Mouse (Mus musculus): ENCODE measurements around the gene Ttc23l. TPM values are rescaled to one million over a fixed set of nuclear protein-coding genes. Genes with fewer than 3 reads are reported as not detected.
A peak's percentile ranks its signal among the peaks of the same experiment; 100 is the strongest.
"Not testable (repeated sequence)": the region's sequence is repeated elsewhere in the genome, so short reads cannot be mapped to it uniquely, and the experiment has no call there.

Gene Ttc23l
- polyA plus RNA-seq, 1 experiment: not detected

DNA sequence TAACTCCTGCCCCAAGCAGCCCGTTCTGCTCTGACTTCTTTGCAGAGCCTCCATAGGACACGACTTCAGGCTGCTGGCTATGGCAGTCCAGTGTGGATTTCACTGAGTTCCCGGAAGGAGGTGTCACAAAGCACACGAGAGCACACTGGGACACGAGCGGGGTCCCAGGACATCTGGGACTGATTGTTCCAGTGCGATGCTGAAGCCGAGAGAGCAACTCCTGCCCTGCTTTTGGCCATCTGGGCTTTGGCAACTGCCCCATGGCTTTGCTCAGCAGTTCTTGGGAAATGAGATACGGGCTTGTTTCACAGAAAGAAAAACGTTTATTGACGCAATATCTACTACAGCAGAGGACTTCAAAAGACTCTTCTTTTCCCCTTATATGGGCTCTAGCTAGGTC, 52.4 kb downstream of the Ttc23l start:
- no peak for TF ChIP-seq CTCF (IDR thresholded peaks at IDR 0.05; ENCODE audit: borderline replicate concordance, extremely low read depth, insufficient read depth, insufficient read length)
- no peak for TF ChIP-seq POLR2A (IDR thresholded peaks at IDR 0.05; ENCODE audit: borderline replicate concordance, extremely low read depth, insufficient read depth, insufficient read length, poor library complexity, severe bottlenecking)
- DNase-seq (ENCODE audit: low read depth): no peak

DNA sequence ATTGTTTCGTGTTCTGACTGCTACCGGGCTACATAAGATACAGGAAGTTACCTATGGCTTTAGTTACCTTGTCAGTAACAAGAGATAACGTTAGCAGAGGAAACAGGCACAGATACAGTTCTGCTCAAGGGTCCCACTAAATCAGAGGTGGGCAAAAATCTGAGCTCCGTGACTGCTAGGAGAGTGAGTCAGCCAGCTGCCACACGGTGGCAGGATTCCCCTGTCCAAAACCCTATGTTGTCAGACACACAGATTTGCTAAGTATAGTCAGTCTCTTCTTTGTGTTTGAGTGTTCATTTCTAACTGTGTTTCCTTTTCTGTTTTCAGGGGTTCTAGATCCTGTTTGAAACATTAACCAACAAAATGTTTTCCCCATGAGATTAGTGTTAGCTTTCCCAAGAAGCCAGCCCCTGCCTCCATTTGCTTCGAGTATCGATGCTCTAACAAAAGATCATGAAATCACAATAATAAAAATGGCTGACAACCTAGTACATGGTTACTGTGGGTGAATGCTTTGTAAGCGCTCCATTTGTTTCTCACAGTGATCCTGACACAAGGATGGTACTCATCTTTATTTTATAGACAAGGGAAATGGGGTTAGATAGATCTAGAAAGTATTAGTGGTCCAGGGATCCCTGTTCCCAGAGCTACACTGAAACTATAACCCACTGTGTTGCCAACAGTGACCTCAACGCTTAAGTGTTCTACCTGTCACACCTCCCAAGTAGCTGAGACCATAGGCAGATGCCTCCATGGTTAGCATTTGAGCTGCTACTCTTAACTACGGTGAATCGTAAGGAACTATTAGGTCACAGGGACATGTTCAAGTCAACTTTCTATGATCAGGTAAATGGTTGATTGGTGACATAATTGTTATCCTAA, 57.4 kb downstream of the Ttc23l start:
- peak; percentile 86 for DNase-seq (ENCODE audit: low read depth)
- TF ChIP-seq CTCF (IDR thresholded peaks at IDR 0.05; ENCODE audit: borderline replicate concordance, extremely low read depth, insufficient read depth, insufficient read length) (peak; percentile 91), POLR2A (IDR thresholded peaks at IDR 0.05; ENCODE audit: borderline replicate concordance, extremely low read depth, insufficient read depth, insufficient read length, poor library complexity, severe bottlenecking) (no peak)

DNA sequence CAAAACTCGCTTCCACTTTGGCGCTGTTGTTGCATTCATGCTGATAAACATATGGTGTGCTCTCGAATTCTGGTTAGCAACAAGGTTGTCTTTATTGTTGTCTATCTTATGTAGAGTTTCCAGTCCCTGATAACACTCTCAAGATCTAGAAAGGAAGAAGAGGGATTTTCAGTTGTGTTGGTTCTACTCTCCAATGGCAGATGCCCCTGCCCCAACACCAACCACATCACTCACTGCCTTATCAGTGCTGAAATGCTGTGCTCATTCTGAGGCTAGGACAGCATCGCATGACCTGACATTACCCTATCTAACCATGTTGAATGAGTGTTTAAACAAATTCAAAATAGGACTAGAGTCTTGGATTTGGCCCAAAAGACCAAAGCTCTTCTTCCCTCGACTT, 58.4 kb downstream of the Ttc23l start:
- TF ChIP-seq POLR2A (IDR thresholded peaks at IDR 0.05; ENCODE audit: borderline replicate concordance, extremely low read depth, insufficient read depth, insufficient read length, poor library complexity, severe bottlenecking) (no peak), CTCF (IDR thresholded peaks at IDR 0.05; ENCODE audit: borderline replicate concordance, extremely low read depth, insufficient read depth, insufficient read length) (no peak)

DNA sequence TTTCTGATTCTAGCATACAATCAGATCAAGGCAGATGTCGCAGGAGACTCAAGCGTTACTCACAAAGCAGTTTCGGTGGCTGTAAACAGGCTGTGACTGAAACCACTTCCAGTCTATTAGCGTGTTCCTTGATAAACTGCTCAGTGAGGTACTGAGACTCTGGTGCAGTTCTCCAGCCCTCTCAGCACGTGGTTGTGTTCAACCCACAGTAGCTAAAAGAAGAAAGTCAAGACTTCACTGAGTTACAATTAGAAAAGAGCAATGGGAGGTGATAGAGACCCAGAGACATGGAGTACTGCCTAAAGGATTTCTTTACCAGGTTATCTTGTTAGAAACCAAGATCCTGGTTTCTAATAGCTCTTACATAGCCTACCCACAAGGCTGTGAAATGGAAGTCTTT, 58.9 kb downstream of the Ttc23l start:
- TF ChIP-seq CTCF (IDR thresholded peaks at IDR 0.05; ENCODE audit: borderline replicate concordance, extremely low read depth, insufficient read depth, insufficient read length): no peak
- TF ChIP-seq POLR2A (IDR thresholded peaks at IDR 0.05; ENCODE audit: borderline replicate concordance, extremely low read depth, insufficient read depth, insufficient read length, poor library complexity, severe bottlenecking): no peak
- no peak for DNase-seq (ENCODE audit: low read depth)

More for the DNA sequence above, 58.4 kb downstream of the Ttc23l start:
- DNase-seq (ENCODE audit: low read depth): no peak

DNA sequence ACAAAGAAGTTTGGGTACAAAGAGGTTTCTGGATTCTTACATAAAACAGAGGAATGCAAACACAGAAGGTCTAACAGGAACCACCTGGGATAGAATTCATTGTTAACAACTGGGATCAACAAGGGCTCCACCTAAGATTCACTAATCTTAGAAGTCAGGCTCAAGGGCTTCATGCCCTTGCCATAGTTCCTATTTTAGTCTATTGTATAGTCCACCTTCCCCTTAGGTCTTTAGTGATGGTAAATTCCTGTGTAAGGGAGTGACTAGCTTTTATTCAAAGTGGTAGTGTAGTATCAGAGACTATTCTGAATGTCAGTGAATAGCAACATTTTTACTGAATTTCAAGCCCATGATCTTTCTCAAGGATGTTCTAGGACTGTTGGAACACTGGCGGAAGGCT, 61.8 kb downstream of the Ttc23l start:
- not testable (repeated sequence) for DNase-seq (ENCODE audit: low read depth)

DNA sequence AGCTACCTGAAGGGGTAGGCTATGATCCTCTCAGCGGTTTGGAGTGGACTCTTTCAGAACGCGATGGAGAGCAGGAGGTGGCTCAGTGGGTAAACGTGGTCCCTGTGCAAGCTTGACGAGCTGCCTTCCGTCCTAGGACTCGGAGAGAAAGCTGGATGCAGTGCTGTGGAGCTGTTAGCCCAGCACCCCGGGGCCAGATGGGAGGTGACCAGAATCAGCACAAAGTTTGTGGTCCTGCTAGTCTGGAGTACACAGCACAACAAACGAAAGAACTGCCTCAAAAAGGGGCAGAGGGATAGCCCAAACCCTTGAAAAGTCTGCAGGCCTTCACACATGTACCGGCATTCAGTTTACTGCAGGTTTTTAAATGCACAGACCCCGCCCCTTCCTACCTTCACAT, 62.5 kb downstream of the Ttc23l start:
- no peak for DNase-seq (ENCODE audit: low read depth)
- TF ChIP-seq POLR2A (IDR thresholded peaks at IDR 0.05; ENCODE audit: borderline replicate concordance, extremely low read depth, insufficient read depth, insufficient read length, poor library complexity, severe bottlenecking): no peak

DNA sequence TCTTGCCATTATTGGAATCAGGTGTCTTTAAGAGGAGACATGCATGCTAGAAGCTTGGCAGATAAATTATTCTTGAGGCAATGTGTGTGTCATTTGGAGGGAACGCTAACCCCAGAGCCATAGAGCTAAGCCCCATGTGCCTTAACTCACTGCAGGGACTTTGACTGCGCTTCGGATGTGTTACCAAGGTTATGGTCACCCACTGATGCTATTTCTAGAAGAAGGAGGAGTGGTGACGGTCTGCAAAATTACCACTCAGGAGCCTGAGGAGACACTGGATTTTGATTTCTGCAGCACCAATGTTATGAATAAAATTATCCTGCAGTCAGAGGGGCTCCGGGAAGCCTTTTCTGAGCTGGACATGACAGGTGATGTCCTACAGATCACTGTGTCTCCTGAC, 68.4 kb downstream of the Ttc23l start:
- DNase-seq (ENCODE audit: low read depth): no peak
- TF ChIP-seq CTCF (IDR thresholded peaks at IDR 0.05; ENCODE audit: borderline replicate concordance, extremely low read depth, insufficient read depth, insufficient read length) (no peak), POLR2A (IDR thresholded peaks at IDR 0.05; ENCODE audit: borderline replicate concordance, extremely low read depth, insufficient read depth, insufficient read length, poor library complexity, severe bottlenecking) (no peak)

DNA sequence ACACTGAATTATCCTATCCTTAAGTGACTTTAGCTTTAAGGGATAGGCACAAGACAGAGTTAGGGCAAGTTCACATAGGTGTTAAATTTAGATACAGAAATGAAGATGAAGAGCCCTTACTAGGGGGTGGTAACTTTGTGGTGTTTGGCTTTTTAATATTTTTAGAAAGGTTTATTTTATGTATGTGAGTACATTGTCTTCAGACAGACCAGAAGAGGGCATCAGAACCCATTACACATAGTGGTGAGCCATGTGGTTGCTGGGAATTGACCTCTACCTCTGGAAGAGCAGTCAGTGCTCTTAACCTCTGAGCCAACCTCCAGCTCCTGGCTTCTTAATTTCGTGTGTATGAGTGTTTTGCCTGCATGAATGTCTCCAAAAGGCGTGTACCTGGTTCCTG, 71.2 kb downstream of the Ttc23l start:
- TF ChIP-seq POLR2A (IDR thresholded peaks at IDR 0.05; ENCODE audit: borderline replicate concordance, extremely low read depth, insufficient read depth, insufficient read length, poor library complexity, severe bottlenecking) (no peak), CTCF (IDR thresholded peaks at IDR 0.05; ENCODE audit: borderline replicate concordance, extremely low read depth, insufficient read depth, insufficient read length) (no peak)
- DNase-seq (ENCODE audit: low read depth): peak; percentile 14

DNA sequence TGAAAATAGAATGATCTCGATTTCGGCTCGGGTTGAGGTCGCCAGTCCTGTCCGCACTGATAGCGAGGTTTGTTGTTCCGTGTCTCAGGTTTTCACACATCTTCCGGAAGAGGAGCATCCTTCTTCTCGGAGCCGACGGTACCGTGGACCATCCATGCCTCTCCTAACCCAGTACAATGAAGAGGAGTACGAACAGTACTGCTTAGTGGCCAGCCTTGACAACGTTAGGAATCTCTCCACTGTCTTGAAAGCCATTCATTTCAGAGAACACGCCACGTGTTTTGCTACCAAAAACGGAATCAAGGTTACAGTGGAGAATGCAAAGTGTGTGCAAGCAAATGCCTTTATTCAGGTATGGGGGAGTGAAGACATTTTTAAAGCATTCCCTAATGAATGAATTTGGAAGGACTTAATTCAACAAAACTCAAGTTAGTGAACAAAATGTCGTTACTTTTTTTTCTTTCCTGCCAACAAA, 72.1 kb downstream of the Ttc23l start:
- TF ChIP-seq POLR2A (IDR thresholded peaks at IDR 0.05; ENCODE audit: borderline replicate concordance, extremely low read depth, insufficient read depth, insufficient read length, poor library complexity, severe bottlenecking) (no peak), CTCF (IDR thresholded peaks at IDR 0.05; ENCODE audit: borderline replicate concordance, extremely low read depth, insufficient read depth, insufficient read length) (no peak)
- no peak for DNase-seq (ENCODE audit: low read depth)

DNA sequence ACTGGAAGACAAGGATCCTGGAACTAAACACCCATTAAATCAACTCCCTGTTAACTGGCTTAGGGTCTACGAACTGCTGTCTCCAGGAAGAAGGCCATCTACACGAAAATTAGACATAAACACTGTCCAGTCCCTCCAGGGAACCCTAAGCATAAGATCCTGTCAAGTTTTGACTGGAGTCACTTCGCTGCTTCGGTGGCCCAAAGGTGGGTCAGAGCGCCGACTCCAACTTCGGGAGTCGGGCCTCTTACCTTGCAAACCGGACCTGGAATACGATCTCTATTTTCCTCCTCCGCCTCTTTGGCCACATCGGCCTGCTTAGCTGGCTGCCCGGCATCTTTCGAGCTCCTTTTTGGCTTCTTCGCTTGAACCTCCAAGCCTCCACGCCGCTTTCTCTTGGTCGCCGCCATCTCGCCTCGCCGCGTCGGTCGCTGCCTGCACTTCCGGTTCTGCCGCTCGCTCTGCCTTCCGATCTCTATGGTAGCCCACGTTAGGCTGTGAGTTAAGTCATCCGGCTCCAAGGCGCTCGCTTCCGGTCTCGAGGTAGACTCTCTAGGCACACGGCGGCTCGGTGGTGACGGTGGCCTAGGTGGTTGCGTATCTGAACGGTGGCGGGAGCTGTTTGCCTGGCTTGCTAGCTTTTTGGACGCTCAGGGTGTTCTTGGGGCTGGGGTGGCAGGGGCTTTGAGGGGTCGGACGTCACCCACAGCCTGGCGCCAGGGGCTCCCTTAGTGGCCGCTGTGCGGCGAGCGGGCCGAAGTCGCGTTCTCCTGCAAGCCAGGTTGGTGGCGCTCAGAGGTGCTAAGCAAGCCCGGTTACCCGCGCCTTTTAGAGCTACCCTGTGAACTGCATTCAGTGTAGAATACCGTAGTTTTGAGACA, 72.7 kb downstream of the Ttc23l start, which contains the start of the genes Brix1 and Rad1:
Brix1 (minus strand) TSS at position 464 of the 881 bp plus-strand sequence.
Rad1 (plus strand) TSS at position 535 of the 881 bp plus-strand sequence.
- DNase-seq (ENCODE audit: low read depth): peak; percentile 99
- TF ChIP-seq CTCF (IDR thresholded peaks at IDR 0.05; ENCODE audit: borderline replicate concordance, extremely low read depth, insufficient read depth, insufficient read length) (no peak), POLR2A (IDR thresholded peaks at IDR 0.05; ENCODE audit: borderline replicate concordance, extremely low read depth, insufficient read depth, insufficient read length, poor library complexity, severe bottlenecking) (peak; percentile 56; the same call in 1 of the 2 replicates)

DNA sequence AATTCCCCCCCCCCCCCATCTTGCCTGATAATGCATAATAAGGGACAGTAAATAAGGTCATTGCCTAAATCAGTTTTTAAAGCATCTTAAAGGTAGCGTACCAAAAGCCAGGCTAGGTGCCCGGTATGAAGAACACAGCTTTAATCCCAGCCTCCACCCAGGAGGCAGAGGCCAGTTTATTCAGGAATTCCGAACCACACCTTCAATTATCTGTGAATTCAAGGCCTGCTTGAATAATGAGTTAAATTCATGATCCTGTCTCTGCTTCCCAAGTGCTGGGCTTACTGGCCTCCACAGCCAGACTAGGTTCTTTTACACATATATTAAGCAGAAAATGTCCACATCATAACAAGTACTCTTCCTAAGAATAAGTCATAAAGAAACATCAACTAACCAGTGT, 87.5 kb downstream of the Ttc23l start:
- TF ChIP-seq POLR2A (IDR thresholded peaks at IDR 0.05; ENCODE audit: borderline replicate concordance, extremely low read depth, insufficient read depth, insufficient read length, poor library complexity, severe bottlenecking) (no peak), CTCF (IDR thresholded peaks at IDR 0.05; ENCODE audit: borderline replicate concordance, extremely low read depth, insufficient read depth, insufficient read length) (no peak)
- DNase-seq (ENCODE audit: low read depth): no peak
